Mouse (Mus musculus) small intestine, adult 10 weeks (tissue): Measurements from ENCODE around the gene Slc38a11. TPM values are rescaled to one million over a fixed set of nuclear protein-coding genes. Genes with fewer than 3 reads are reported as not detected.

ENCODE experiments used
- polyA plus RNA-seq: library from polyadenylated mRNA; stranded (reverse); fragments of 350-450 nt; fragmentation: Illumina TruSeq; extraction: RNeasy Lipid Tissue Mini Kit (QIAGEN cat#74804); gene quantifications from one replicate; pipeline ENCODE4 v1.2.3, GENCODE M21; 2014; ENCODE audit warnings: low replicate concordance

Gene Slc38a11
- 5.6 TPM for polyA plus RNA-seq

GRCm38 (mm10) chr2:65363828-65364497 lies at the start of gene Slc38a11:
TSS of gene Slc38a11 (minus strand) at chr2:65364034.

Other genes starting within 250 kb of the Slc38a11 start
- 19.5 TPM for gene Cobll1, start 124.6 kb downstream of the Slc38a11 start, polyA plus RNA-seq
- gene Scn3a, start 203.6 kb upstream of the Slc38a11 start, polyA plus RNA-seq, result 2.1 TPM